Mouse (Mus musculus): ENCODE measurements around the gene Krtap4-2. TPM values are rescaled to one million over a fixed set of nuclear protein-coding genes. Genes with fewer than 3 reads are reported as not detected.

The Krtap4-2 gene
- not detected for polyA plus RNA-seq (2017; shearing (Covaris generic))

GRCm38 (mm10) chr11:99634653-99635134 is at the start of gene Krtap4-2:
TSS of gene Krtap4-2 (minus strand) at chr11:99635084.

GRCm38 (mm10) chr11:99665860-99666259 is 31.0 kb upstream of the Krtap4-2 start, which contains the start of gene Krtap4-6:
TSS of gene Krtap4-6 (minus strand) at chr11:99665960.

GRCm38 (mm10) chr11:99658467-99659010 is 23.7 kb upstream of the Krtap4-2 start, which contains the start of gene Gm11563:
TSS of gene Gm11563 (minus strand) at chr11:99658960.

GRCm38 (mm10) chr11:99650136-99650535 is 15.3 kb upstream of the Krtap4-2 start, which contains the start of gene Gm11555:
TSS of gene Gm11555 (minus strand) at chr11:99650236.

GRCm38 (mm10) chr11:99643635-99644139 is 8.8 kb upstream of the Krtap4-2 start, which contains the start of gene Krtap4-7:
TSS of gene Krtap4-7 (minus strand) at chr11:99644089.

GRCm38 (mm10) chr11:99628138-99628537 is 6.7 kb downstream of the Krtap4-2 start, which contains the start of gene Krtap4-1:
TSS of gene Krtap4-1 (minus strand) at chr11:99628238.

GRCm38 (mm10) chr11:99620335-99620734 is 14.5 kb downstream of the Krtap4-2 start, which contains the start of gene Gm11562:
TSS of gene Gm11562 (minus strand) at chr11:99620435.

GRCm38 (mm10) chr11:99614796-99615363 is 20.0 kb downstream of the Krtap4-2 start, which contains the start of gene Krtap2-4:
TSS of gene Krtap2-4 (minus strand) at chr11:99614846.

GRCm38 (mm10) chr11:99610089-99610488 is 24.8 kb downstream of the Krtap4-2 start, which contains the start of gene Gm11937:
TSS of gene Gm11937 (minus strand) at chr11:99610189.

GRCm38 (mm10) chr11:99603208-99603607 is 31.7 kb downstream of the Krtap4-2 start, which contains the start of gene Gm11938:
TSS of gene Gm11938 (minus strand) at chr11:99603308.

GRCm38 (mm10) chr11:99597742-99598141 is 37.1 kb downstream of the Krtap4-2 start, which contains the start of gene Krtap9-3:
TSS of gene Krtap9-3 (minus strand) at chr11:99598105.

GRCm38 (mm10) chr11:99590981-99591380 is 43.9 kb downstream of the Krtap4-2 start, which contains the start of gene Krtap1-3:
TSS of gene Krtap1-3 (minus strand) at chr11:99591339.

Other genes starting within 250 kb of the Krtap4-2 start
- 8.2 TPM for gene Krt10, start 245.7 kb downstream of the Krtap4-2 start, polyA plus RNA-seq (2017; shearing (Covaris generic))
- gene Krt12, start 212.8 kb downstream of the Krtap4-2 start, polyA plus RNA-seq (2017; shearing (Covaris generic)): not detected
- not detected for gene Krt20, start 196.9 kb downstream of the Krtap4-2 start, polyA plus RNA-seq (2017; shearing (Covaris generic))
- gene Krt23, start 141.9 kb downstream of the Krtap4-2 start, polyA plus RNA-seq (2017; shearing (Covaris generic)): not detected
- not detected for gene Krt39, start 113.7 kb downstream of the Krtap4-2 start, polyA plus RNA-seq (2017; shearing (Covaris generic))
- not detected for gene Krt40, start 91.9 kb downstream of the Krtap4-2 start, polyA plus RNA-seq (2017; shearing (Covaris generic))
- gene Krtap3-3, start 84.2 kb downstream of the Krtap4-2 start, polyA plus RNA-seq (2017; shearing (Covaris generic)): not detected
- gene Krtap3-2, start 78.2 kb downstream of the Krtap4-2 start, polyA plus RNA-seq (2017; shearing (Covaris generic)): not detected
- not detected for gene Gm11939, start 75.6 kb downstream of the Krtap4-2 start, polyA plus RNA-seq (2017; shearing (Covaris generic))
- not detected for gene Krtap3-1, start 68.5 kb downstream of the Krtap4-2 start, polyA plus RNA-seq (2017; shearing (Covaris generic))
- gene Krtap1-5, start 54.1 kb downstream of the Krtap4-2 start, polyA plus RNA-seq (2017; shearing (Covaris generic)): not detected
- gene Krtap1-4, start 51.4 kb downstream of the Krtap4-2 start, polyA plus RNA-seq (2017; shearing (Covaris generic)): not detected
- not detected for gene Krtap1-3, start 43.7 kb downstream of the Krtap4-2 start, polyA plus RNA-seq (2017; shearing (Covaris generic))
- gene Krtap9-3, start 37.0 kb downstream of the Krtap4-2 start, polyA plus RNA-seq (2017; shearing (Covaris generic)): not detected
- gene Gm11938, start 31.8 kb downstream of the Krtap4-2 start, polyA plus RNA-seq (2017; shearing (Covaris generic)): not detected
- not detected for gene Gm11937, start 24.9 kb downstream of the Krtap4-2 start, polyA plus RNA-seq (2017; shearing (Covaris generic))
- gene Krtap2-4, start 20.2 kb downstream of the Krtap4-2 start, polyA plus RNA-seq (2017; shearing (Covaris generic)): not detected
- not detected for gene Gm11562, start 14.6 kb downstream of the Krtap4-2 start, polyA plus RNA-seq (2017; shearing (Covaris generic))
- not detected for gene Krtap4-1, start 6.8 kb downstream of the Krtap4-2 start, polyA plus RNA-seq (2017; shearing (Covaris generic))
- not detected for gene Krtap4-7, start 9.0 kb upstream of the Krtap4-2 start, polyA plus RNA-seq (2017; shearing (Covaris generic))
- not detected for gene Gm11555, start 15.2 kb upstream of the Krtap4-2 start, polyA plus RNA-seq (2017; shearing (Covaris generic))
- gene Gm11563, start 23.9 kb upstream of the Krtap4-2 start, polyA plus RNA-seq (2017; shearing (Covaris generic)): not detected
- gene Krtap4-6, start 30.9 kb upstream of the Krtap4-2 start, polyA plus RNA-seq (2017; shearing (Covaris generic)): not detected
- gene Gm14190, start 55.7 kb upstream of the Krtap4-2 start, polyA plus RNA-seq (2017; shearing (Covaris generic)): not detected
- not detected for gene Gm14180, start 99.2 kb upstream of the Krtap4-2 start, polyA plus RNA-seq (2017; shearing (Covaris generic))
- not detected for gene Gm11595, start 137.8 kb upstream of the Krtap4-2 start, polyA plus RNA-seq (2017; shearing (Covaris generic))
- not detected for gene Krtap4-8, start 145.6 kb upstream of the Krtap4-2 start, polyA plus RNA-seq (2017; shearing (Covaris generic))
- gene Krtap4-9, start 150.1 kb upstream of the Krtap4-2 start, polyA plus RNA-seq (2017; shearing (Covaris generic)): not detected
- not detected for gene Gm11596, start 158.4 kb upstream of the Krtap4-2 start, polyA plus RNA-seq (2017; shearing (Covaris generic))
- not detected for gene Gm11569, start 163.8 kb upstream of the Krtap4-2 start, polyA plus RNA-seq (2017; shearing (Covaris generic))
- gene Gm11554, start 169.4 kb upstream of the Krtap4-2 start, polyA plus RNA-seq (2017; shearing (Covaris generic)): not detected
- gene Krtap4-13, start 174.8 kb upstream of the Krtap4-2 start, polyA plus RNA-seq (2017; shearing (Covaris generic)): not detected
- not detected for gene Gm11564, start 180.6 kb upstream of the Krtap4-2 start, polyA plus RNA-seq (2017; shearing (Covaris generic))
- gene 2300003K06Rik, start 203.0 kb upstream of the Krtap4-2 start, polyA plus RNA-seq (2017; shearing (Covaris generic)): not detected
- not detected for gene Krtap4-16, start 216.5 kb upstream of the Krtap4-2 start, polyA plus RNA-seq (2017; shearing (Covaris generic))
- gene Gm11568, start 222.8 kb upstream of the Krtap4-2 start, polyA plus RNA-seq (2017; shearing (Covaris generic)): not detected
- not detected for gene Gm11559, start 229.4 kb upstream of the Krtap4-2 start, polyA plus RNA-seq (2017; shearing (Covaris generic))
- not detected for gene Krtap9-1, start 238.3 kb upstream of the Krtap4-2 start, polyA plus RNA-seq (2017; shearing (Covaris generic))
- not detected for gene Gm11567, start 244.1 kb upstream of the Krtap4-2 start, polyA plus RNA-seq (2017; shearing (Covaris generic))

All from naive thymus-derived CD4-positive, alpha-beta T cell, adult 5 months (primary cell).